Mouse (Mus musculus) embryonic facial prominence, embryonic 13.5 days (tissue): Measurements from ENCODE around the gene Ccdc162. TPM values are rescaled to one million over a fixed set of nuclear protein-coding genes. Genes with fewer than 3 reads are reported as not detected.

Source experiments
- ATAC-seq: fragments of 200-750 bp; cut with Nextera tagmentation; 2 replicates; pipeline ENCODE4 v1.8.0; 2017; ENCODE audit warnings: low read depth; ENCODE audit not compliant: insufficient number of reproducible peaks, insufficient read depth, low FRiP score, low TSS enrichment
- H3K27ac ChIP-seq: fragments of 300-500 bp; sonication (generic); 2 replicates; pipeline ENCODE4 v1.5.1; 2015; ENCODE audit warnings: moderate library complexity, mild to moderate bottlenecking, inconsistent platforms
- H3K27me3 ChIP-seq: fragments of 300-500 bp; sonication (generic); 2 replicates; pipeline ENCODE4 v1.6.1; 2015; ENCODE audit warnings: mild to moderate bottlenecking, inconsistent platforms
- H3K36me3 ChIP-seq: fragments of 300-500 bp; sonication (generic); 2 replicates; pipeline ENCODE4 v1.6.1; 2015; ENCODE audit warnings: mild to moderate bottlenecking, inconsistent platforms
- H3K4me1 ChIP-seq: fragments of 300-500 bp; sonication (generic); 2 replicates; pipeline ENCODE4 v1.6.1; 2015; ENCODE audit warnings: inconsistent platforms
- H3K4me2 ChIP-seq: fragments of 300-500 bp; sonication (generic); 2 replicates; pipeline ENCODE4 v1.6.1; 2015; ENCODE audit warnings: moderate library complexity, mild to moderate bottlenecking, inconsistent platforms
- H3K4me3 ChIP-seq: fragments of 300-500 bp; sonication (generic); 2 replicates; pipeline ENCODE4 v1.5.1; 2015; ENCODE audit warnings: mild to moderate bottlenecking, inconsistent platforms
- H3K9ac ChIP-seq: fragments of 300-500 bp; sonication (generic); 2 replicates; pipeline ENCODE4 v1.6.1; 2015; ENCODE audit warnings: mild to moderate bottlenecking, inconsistent platforms
- H3K9me3 ChIP-seq: fragments of 300-500 bp; sonication (generic); 2 replicates; pipeline ENCODE4 v1.6.1; 2016; ENCODE audit warnings: inconsistent platforms
- WGBS: fragments of 180-500 bp; shearing (Covaris S2); methylation state at CpG from one replicate; pipeline ENCODE4 v1.1.7; 2015; ENCODE audit warnings: mixed read lengths; 5-methylcytosine and 5-hydroxymethylcytosine counted together
- microRNA-seq: library from miRNA; unstranded; fragments of <30 nt; microRNA quantifications from one replicate; pipeline ENCODE4, GENCODE M21; 2016
- polyA plus RNA-seq: library from polyadenylated mRNA; unstranded; fragments of >200 nt; fragmentation: Nextera tagmentation; extraction: Ambion mirVana; gene quantifications from 2 replicates; pipeline ENCODE4 v1.2.1, GENCODE M21; 2015

The Ccdc162 gene
- polyA plus RNA-seq, 1 experiment from 2014 or later: 1.5 TPM

DNA sequence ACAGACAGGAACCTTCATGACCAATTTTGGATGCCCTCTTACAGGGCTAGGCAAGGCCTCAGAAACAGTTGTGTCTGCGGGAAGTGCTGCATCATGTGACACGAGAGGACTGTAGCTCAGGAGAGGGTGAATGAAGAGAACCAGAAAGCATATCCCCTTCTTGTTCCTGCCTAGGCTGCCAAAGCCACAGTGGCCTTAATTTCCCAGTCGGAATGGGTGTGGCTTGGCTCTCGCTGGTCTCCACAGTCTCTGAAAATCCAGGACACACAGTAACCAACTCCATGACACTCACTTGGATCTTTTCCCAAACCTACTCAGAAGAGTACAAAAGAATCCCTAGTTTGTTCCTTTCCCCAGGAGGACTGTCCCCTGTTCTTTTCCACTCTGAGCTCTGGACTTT is 215.5 kb downstream of the Ccdc162 start:
- no peak overlapping the region for H3K9ac ChIP-seq
- no peak overlapping the region for H3K4me3 ChIP-seq
- no peaks in the 10 kb centered on the region for H3K27me3 ChIP-seq
- no peak overlapping the region for H3K27ac ChIP-seq
- no peaks in the 10 kb centered on the region for H3K9me3 ChIP-seq
- H3K4me2 ChIP-seq: no peak overlapping the region
- H3K36me3 ChIP-seq: no peaks in the 10 kb centered on the region
- no peak for ATAC-seq
- 58% methylated on average over 4 of the region's 4 CpGs for WGBS
- H3K4me1 ChIP-seq: no peaks in the 10 kb centered on the region

DNA sequence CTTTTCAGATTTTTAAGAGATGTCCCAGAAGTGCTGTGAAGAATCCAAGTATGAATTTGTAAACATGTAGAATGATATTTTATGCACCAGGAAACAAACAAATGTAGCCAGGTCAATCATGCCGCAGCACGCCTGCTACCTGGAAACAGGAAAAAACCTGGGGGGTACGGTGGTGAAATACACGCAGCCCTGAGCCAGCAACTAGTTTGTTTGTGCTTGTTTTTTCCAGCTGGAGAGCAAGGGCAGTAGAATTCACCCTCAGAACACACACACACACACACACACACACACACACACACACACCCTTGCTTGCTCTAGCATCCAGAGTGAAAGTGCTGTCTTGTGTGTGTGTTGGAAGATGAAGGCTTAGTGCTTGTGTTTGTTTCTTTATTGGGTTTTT is 225.3 kb downstream of the Ccdc162 start:
- H3K4me3 ChIP-seq: no peak overlapping the region
- H3K27ac ChIP-seq: no peak overlapping the region
- H3K4me2 ChIP-seq: peak overlapping the region; percentile 100; the same call in 1 of the 2 replicates
- no peak for ATAC-seq
- H3K36me3 ChIP-seq: peaks cover 24% of the 10 kb centered on the region
- no peaks in the 10 kb centered on the region for H3K9me3 ChIP-seq
- H3K4me1 ChIP-seq: peaks cover 18% of the 10 kb centered on the region
- 0 out of 2 replicates have a peak, but pooled peaks cover 3% of the 10 kb centered on the region for H3K27me3 ChIP-seq
- no peak overlapping the region for H3K9ac ChIP-seq
- 42% methylated on average over 4 of the region's 4 CpGs for WGBS

DNA sequence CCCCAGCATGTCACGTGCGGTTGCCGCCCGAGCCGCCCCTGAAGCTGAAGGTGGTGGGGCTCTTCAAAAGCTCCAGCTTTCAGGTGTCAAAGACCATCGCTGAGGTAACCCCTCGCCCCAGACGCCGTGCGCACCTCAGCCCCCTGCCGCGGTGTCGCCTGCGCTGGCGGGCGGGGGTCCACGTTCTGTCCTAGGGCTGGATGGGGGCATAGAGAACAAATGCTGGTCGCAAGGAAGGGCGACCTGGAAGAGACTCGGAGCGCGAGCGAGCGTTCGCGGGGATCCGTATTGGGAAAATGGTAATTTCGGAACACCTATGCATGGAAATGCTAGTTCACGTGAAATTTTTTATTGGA is 225.9 kb downstream of the Ccdc162 start:
- peak overlapping the region; percentile 100 for H3K4me2 ChIP-seq
- 0 out of 2 replicates have a peak, but pooled peaks have one; percentile 9 for ATAC-seq
- peak overlapping the region; percentile 82 for H3K9ac ChIP-seq
- 0 out of 2 replicates have a peak, but pooled peaks cover 3% of the 10 kb centered on the region for H3K27me3 ChIP-seq
- peaks cover 18% of the 10 kb centered on the region for H3K4me1 ChIP-seq
- WGBS: under 1% methylated on average over 29 of the region's 29 CpGs
- no peak overlapping the region for H3K27ac ChIP-seq
- peaks cover 30% of the 10 kb centered on the region for H3K36me3 ChIP-seq
- H3K4me3 ChIP-seq: peak overlapping the region; percentile 68
- no peaks in the 10 kb centered on the region for H3K9me3 ChIP-seq

DNA sequence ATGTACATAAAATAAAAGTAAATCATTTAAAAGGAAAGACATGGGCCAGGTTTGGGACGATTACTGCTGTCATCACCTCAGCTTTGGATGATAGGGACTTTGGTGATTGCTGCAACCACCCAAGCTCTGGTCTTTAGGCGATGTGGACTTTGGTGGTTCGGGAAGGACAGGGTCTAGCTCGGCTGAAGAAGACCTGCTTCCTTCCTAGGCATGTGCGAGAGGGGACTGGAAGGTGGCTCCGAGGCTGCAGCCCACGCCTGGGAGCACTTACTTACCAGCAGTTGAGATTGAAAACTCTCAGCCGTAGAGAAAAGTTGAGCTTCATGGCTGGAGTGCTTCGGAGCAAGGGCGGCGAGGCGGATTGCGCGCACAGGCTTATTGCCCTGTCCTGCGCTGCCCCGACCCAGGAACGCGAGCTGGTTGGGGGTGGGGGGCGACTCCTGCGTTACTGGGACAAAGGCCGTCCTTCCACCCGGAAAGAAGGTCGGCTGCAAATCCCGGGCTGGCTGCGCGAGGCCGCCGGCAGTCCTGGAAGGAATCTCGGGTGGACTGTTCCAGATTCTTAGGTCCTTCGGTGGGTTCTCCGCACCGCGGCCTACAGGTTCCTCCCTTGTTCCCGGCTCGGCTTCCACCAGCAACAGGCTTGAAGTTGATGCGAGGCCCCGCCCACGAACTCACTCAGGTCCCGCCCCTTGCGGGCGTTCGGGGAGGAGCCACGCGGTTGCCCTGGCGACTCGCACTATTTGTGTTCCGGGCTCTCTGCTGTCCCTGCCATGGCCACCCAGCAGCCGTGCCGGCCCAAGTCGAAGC is 226.5 kb downstream of the Ccdc162 start, which contains the start of the genes Smpd2 and Ppil6:
TSS of gene Smpd2 (minus strand) at position 662 of the 810 bp plus-strand sequence.
TSS of gene Ppil6 (plus strand) at position 732 of the 810 bp plus-strand sequence.
- WGBS: 1% methylated on average over 50 of the region's 50 CpGs

DNA sequence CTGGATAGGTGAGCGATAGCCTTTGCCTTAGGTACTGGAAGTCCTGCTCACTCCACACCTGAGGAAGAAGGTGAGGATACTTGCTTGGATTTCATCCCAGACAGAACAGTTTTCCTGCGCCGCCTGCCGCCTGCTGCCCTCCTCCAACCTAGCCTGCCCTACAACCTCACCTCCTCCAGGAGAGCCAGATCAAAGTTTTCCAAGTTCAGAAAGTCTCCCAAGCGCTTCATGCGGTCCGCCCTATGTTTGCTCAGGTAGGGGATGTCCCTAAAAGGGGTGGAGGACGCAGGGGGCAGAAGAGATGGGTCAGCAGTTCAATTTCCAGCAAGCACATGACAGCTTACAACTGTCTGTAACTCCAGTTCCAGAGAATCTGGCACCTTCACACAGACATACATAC is 227.1 kb downstream of the Ccdc162 start:
- 0 out of 2 replicates have a peak, but pooled peaks cover 3% of the 10 kb centered on the region for H3K27me3 ChIP-seq
- peak overlapping the region; percentile 100 for H3K4me2 ChIP-seq
- no peak for ATAC-seq
- H3K4me1 ChIP-seq: peaks cover 18% of the 10 kb centered on the region
- no peaks in the 10 kb centered on the region for H3K9me3 ChIP-seq
- peak overlapping the region; percentile 68 for H3K4me3 ChIP-seq
- peak overlapping the region; percentile 82 for H3K9ac ChIP-seq
- 23% methylated on average over 8 of the region's 8 CpGs for WGBS
- peaks cover 42% of the 10 kb centered on the region for H3K36me3 ChIP-seq
- no peak overlapping the region for H3K27ac ChIP-seq

More for the DNA sequence above, 226.5 kb downstream of the Ccdc162 start, which contains the start of the genes Smpd2 and Ppil6:
- Histone ChIP-seq H3K27ac (peak within 1 kb of the TSS; percentile 84), H3K4me1 (peaks cover 18% of the 10 kb centered on the region), H3K27me3 (0 out of 2 replicates have a peak, but pooled peaks cover 3% of the 10 kb centered on the region), H3K9me3 (no peaks in the 10 kb centered on the region), H3K4me2 (peak within 1 kb of the TSS; percentile 100), H3K9ac (peak within 1 kb of the TSS; percentile 82), H3K36me3 (peaks cover 36% of the 10 kb centered on the region), H3K4me3 (peak within 1 kb of the TSS; percentile 68)
- ATAC-seq: peak; percentile 85

DNA sequence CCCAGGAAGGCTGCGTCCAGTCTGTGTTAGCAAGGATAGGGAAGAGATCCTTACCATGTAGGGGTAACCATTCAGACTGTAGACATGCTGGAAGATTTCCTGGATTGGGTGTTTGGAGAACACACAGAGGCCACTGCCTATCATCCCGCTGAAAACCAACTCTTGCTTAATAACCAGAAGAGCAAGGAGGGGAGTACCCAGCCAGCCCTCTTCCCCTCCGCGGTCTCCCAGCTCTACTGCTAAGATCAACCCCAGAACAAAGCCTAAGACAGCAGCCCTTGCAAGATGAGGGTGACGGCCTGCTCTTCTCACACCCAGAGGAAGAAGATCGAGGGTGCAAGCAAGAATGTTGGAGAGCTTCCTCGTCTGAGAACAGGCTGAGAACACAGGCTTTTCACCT is 227.6 kb downstream of the Ccdc162 start:
- Histone ChIP-seq H3K36me3 (peaks cover 46% of the 10 kb centered on the region), H3K4me2 (peak overlapping the region; percentile 100), H3K9me3 (no peaks in the 10 kb centered on the region), H3K27me3 (0 out of 2 replicates have a peak, but pooled peaks cover 3% of the 10 kb centered on the region), H3K9ac (peak overlapping the region; percentile 82), H3K4me3 (peak overlapping the region; percentile 68), H3K4me1 (peaks cover 18% of the 10 kb centered on the region), H3K27ac (no peak overlapping the region)
- no peak for ATAC-seq
- 40% methylated on average over 7 of the region's 7 CpGs for WGBS

Small RNA genes within 50 kb of the gene (microRNA-seq; reads per million reads assigned to microRNA genes)
- not detected for gene Mir3473b

Other genes with a start within 250 kb of the Ccdc162 start
- gene Mical1, start 240.3 kb downstream of the Ccdc162 start, polyA plus RNA-seq: 46.8 and 51.2 TPM in 2 replicates
- 54.7 and 60.6 TPM in 2 replicates for gene Smpd2, start 226.3 kb downstream of the Ccdc162 start, polyA plus RNA-seq
- gene Ppil6, start 226.2 kb downstream of the Ccdc162 start, polyA plus RNA-seq: 0.50 and 0.63 TPM in 2 replicates
- gene Cd164, start 197.2 kb downstream of the Ccdc162 start, polyA plus RNA-seq: 154 and 165 TPM in 2 replicates
- 27.1 and 30.0 TPM in 2 replicates for gene Cep57l1, start 93.2 kb upstream of the Ccdc162 start, polyA plus RNA-seq
- gene Sesn1, start 93.3 kb upstream of the Ccdc162 start, polyA plus RNA-seq: 36.9 and 43.2 TPM in 2 replicates